Mouse (Mus musculus): ENCODE measurements around the gene Slc48a1. TPM values are rescaled to one million over a fixed set of nuclear protein-coding genes. Genes with fewer than 3 reads are reported as not detected.

Gene Slc48a1
- 10 to 100 TPM; 21.5 to 23.5 TPM for total RNA-seq (2023)

DNA sequence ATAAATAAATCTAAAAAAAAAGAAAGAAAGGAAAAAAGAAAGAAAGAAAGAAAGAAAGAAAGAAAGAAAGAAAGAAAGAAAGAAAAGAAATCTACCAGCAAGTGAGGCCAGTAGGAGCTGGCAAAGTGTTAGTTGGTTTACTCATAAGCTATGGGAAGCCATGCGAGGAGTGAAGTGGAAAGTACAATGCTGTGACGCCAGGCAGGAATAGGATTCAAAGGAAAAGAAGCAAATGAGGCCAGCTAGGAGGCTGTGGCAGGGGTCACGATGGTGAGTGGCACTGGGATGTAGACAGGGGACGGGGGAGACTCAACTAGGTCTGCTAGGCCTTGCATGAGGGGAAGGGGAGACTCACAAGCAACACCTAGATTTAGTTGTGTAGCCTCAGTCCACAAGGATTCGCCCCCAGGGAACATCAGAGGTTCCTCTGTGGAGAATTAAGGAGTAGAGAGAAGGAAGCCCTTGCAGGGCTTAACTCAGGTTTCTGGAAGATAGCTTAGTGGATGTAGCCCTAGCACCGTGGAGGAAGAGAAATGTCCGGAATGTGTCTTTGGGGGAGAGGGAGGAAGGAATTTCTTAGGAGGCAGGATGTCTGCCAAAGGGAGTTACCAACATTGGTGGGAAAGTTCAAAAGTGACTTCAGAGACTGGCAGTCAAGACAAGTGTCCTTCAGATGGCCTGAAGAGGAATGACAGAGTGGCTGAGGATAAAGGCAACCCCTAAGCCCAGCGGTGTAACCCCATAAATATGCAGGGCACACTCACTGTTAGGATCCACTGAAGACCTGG, at the start of gene Slc48a1:
Gene Slc48a1 (plus strand): TSS at position 210 of the 788 bp plus-strand sequence.

GRCm38 (mm10) chr15:97731111-97731510, 47.2 kb upstream of the Slc48a1 start, which contains the start of gene Endou:
TSS of gene Endou (minus strand) at chr15:97731339.

DNA sequence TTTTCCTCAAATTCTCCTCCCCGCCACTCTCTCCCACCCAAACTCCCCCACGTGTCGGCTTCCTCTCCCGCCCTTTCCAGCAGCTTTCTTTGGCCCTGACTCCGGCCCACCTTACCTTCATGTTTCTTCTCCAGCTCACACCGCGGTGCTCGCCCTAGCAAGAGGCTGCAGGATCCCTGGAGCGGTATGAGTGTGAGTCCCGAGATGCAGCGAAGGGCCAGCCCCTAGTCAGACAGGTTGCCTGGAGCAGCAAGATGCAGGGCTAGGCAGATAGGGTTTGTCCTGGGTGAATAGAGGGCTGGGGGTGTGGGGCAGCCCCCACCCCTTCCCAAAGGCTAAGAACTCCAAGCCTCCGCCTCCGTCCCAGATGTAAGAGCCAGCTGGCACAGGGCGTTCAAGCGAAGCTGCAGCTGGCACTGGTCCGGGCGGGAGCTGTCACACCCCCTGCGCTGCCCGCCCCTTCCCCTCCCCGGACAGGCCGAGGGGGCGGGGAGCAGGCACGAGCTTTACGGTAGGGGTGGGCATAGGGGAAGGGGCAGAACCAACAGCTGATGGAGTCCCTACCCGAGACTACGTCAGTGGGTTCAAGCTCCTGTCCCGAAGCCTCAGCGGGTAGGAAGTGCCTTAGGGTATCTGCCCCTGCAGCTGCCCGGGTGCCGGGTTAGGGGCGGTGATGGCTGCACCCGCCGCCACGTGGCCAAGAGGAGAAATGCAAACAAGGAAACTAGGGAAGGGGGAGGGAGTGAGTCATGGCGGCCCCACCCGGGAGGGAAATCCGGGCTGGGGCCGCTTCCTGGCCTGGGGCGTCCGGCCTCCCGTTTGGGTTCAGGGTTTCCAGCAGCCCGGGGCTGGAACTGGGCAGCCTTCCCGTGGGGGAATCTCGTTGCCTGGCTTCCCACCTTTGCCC, 10.8 kb upstream of the Slc48a1 start, which contains the start of gene Rapgef3:
Gene Rapgef3 (minus strand): TSS at position 693 of the 907 bp plus-strand sequence.

Other genes starting within 250 kb of the Slc48a1 start
- gene Rpap3, start 72.7 kb upstream of the Slc48a1 start, total RNA-seq (2023): 10 to 100 TPM; 14.6 to 18.6 TPM
- gene Endou, start 47.2 kb upstream of the Slc48a1 start, total RNA-seq (2023): under 1 TPM in 1 of 2 experiments, not detected in 1; 0.23 TPM
- gene Rapgef3, start 10.5 kb upstream of the Slc48a1 start, total RNA-seq (2023): 1 to 10 TPM; 1.2 to 3.9 TPM
- 100 to 1,000 TPM; 189 to 190 TPM for gene Hdac7, start 66.0 kb downstream of the Slc48a1 start, total RNA-seq (2023)
- gene Vdr, start 132.1 kb downstream of the Slc48a1 start, total RNA-seq (2023): 1 to 10 TPM in 1 of 2 experiments, under 1 TPM in 1; 0.84 to 1.2 TPM
- gene Tmem106c, start 185.7 kb downstream of the Slc48a1 start, total RNA-seq (2023): 10 to 100 TPM; 13.4 to 13.8 TPM
- gene Col2a1, start 226.2 kb downstream of the Slc48a1 start, total RNA-seq (2023): not detected